Mouse (Mus musculus): ENCODE results near the gene Fgfr2. TPM values are rescaled to one million over a fixed set of nuclear protein-coding genes. Genes with fewer than 3 reads are reported as not detected.

The Fgfr2 gene
- polyA plus RNA-seq, 1 experiment: 59.9 TPM

DNA sequence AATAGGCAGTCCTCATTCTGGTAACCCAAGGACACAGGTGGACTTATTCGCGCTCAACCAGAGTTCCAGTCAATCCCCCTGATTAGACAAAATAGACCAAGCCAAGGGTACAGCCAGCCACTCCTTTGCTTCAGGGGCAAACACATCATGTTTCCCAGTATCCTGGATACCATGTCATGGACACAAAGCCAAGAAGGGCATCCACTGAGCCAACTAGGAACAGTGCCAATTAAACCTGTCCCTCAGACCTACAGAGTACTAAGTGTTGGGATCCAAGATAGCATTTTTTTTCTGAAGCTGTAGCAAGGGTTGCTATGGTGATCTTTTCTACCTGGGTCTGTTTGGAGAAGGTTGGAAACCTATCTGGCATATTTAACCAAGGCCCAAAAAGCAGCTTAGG lies 929.5 kb downstream of the Fgfr2 start:
- Histone ChIP-seq H3K27ac (ENCODE audit: insufficient read depth, low read length) (no peak overlapping the region), H3K4me1 (ENCODE audit: control insufficient read depth, insufficient read depth, low read length) (no peaks in the 10 kb centered on the region; the same call in 1 of the 2 replicates), H3K4me3 (ENCODE audit: insufficient read depth, low read length) (no peak overlapping the region)
- TF ChIP-seq CTCF (IDR thresholded peaks at IDR 0.05; ENCODE audit: borderline replicate concordance, insufficient read depth, low read length): no peak
- TF ChIP-seq POLR2A (IDR thresholded peaks at IDR 0.05; ENCODE audit: low read depth, low read length): no peak

DNA sequence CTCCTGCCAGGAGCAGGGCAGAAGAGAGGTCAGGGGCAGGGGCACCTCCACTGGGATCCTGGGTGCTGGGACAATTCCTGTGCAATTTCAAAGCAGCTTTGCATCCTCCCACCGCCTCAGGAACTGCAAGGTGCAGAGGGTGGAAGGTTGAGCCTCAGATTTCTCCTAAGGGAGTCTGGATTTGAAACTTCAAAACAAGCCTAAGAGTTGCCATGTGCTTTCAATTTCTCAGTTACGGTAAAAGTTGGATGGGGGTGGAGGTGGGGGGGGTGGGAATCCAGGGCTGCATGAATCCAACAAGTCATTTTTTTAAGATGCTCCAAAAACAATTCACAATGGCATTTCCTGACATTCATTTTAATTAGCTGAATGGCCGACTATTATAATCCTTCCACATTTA lies 935.7 kb downstream of the Fgfr2 start:
- H3K4me3 ChIP-seq (ENCODE audit: insufficient read depth, low read length): no peak overlapping the region
- no peak overlapping the region; the same call in 1 of the 2 replicates for H3K27ac ChIP-seq (ENCODE audit: insufficient read depth, low read length)
- TF ChIP-seq CTCF (IDR thresholded peaks at IDR 0.05; ENCODE audit: borderline replicate concordance, insufficient read depth, low read length) (no peak), POLR2A (IDR thresholded peaks at IDR 0.05; ENCODE audit: low read depth, low read length) (no peak)
- H3K4me1 ChIP-seq (ENCODE audit: control insufficient read depth, insufficient read depth, low read length): no peaks in the 10 kb centered on the region

GRCm38 (mm10) chr7:132183892-132184404 lies 939.2 kb downstream of the Fgfr2 start:
- Histone ChIP-seq H3K4me1 (ENCODE audit: control insufficient read depth, insufficient read depth, low read length) (no peaks in the 10 kb centered on the region), H3K27ac (ENCODE audit: insufficient read depth, low read length) (no peak overlapping the region), H3K4me3 (ENCODE audit: insufficient read depth, low read length) (no peak overlapping the region)
- TF ChIP-seq CTCF (IDR thresholded peaks at IDR 0.05; ENCODE audit: borderline replicate concordance, insufficient read depth, low read length) (no peak), POLR2A (IDR thresholded peaks at IDR 0.05; ENCODE audit: low read depth, low read length) (no peak)

GRCm38 (mm10) chr7:132181586-132182198 lies 941.5 kb downstream of the Fgfr2 start:
- no peak overlapping the region for H3K4me3 ChIP-seq (ENCODE audit: insufficient read depth, low read length)
- H3K4me1 ChIP-seq (ENCODE audit: control insufficient read depth, insufficient read depth, low read length): no peaks in the 10 kb centered on the region
- TF ChIP-seq CTCF (IDR thresholded peaks at IDR 0.05; ENCODE audit: borderline replicate concordance, insufficient read depth, low read length): no peak
- TF ChIP-seq POLR2A (IDR thresholded peaks at IDR 0.05; ENCODE audit: low read depth, low read length): no peak
- no peak overlapping the region for H3K27ac ChIP-seq (ENCODE audit: insufficient read depth, low read length)

DNA sequence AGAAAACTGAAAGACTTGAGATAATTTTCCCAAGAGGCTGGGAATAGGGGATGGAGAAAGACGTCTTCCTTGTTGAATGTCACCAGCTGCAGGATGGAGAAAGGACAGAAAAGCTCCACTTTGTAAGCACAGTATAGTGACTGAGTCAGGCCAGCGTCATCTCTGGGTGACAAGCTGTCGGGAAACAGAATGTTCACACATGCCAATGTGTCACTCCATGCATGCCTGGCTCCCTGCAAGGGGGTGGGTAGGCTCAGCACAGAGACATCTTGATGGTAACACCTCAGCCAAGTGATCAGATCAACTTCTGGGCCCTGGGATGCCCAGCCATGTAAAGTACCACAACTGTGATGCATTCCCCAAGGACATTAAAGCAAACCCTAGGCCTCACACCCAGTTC lies 942.1 kb downstream of the Fgfr2 start:
- no peak overlapping the region for H3K4me3 ChIP-seq (ENCODE audit: insufficient read depth, low read length)
- TF ChIP-seq POLR2A (IDR thresholded peaks at IDR 0.05; ENCODE audit: low read depth, low read length) (no peak), CTCF (IDR thresholded peaks at IDR 0.05; ENCODE audit: borderline replicate concordance, insufficient read depth, low read length) (no peak)
- no peak overlapping the region for H3K27ac ChIP-seq (ENCODE audit: insufficient read depth, low read length)
- no peaks in the 10 kb centered on the region for H3K4me1 ChIP-seq (ENCODE audit: control insufficient read depth, insufficient read depth, low read length)

GRCm38 (mm10) chr7:132179049-132179448 lies 944.1 kb downstream of the Fgfr2 start:
- Histone ChIP-seq H3K27ac (ENCODE audit: insufficient read depth, low read length) (no peak overlapping the region), H3K4me3 (ENCODE audit: insufficient read depth, low read length) (no peak overlapping the region), H3K4me1 (ENCODE audit: control insufficient read depth, insufficient read depth, low read length) (no peaks in the 10 kb centered on the region)
- TF ChIP-seq CTCF (IDR thresholded peaks at IDR 0.05; ENCODE audit: borderline replicate concordance, insufficient read depth, low read length) (no peak), POLR2A (IDR thresholded peaks at IDR 0.05; ENCODE audit: low read depth, low read length) (no peak)

GRCm38 (mm10) chr7:132174787-132175186 lies 948.4 kb downstream of the Fgfr2 start:
- Histone ChIP-seq H3K4me3 (ENCODE audit: insufficient read depth, low read length) (no peak overlapping the region), H3K4me1 (ENCODE audit: control insufficient read depth, insufficient read depth, low read length) (no peaks in the 10 kb centered on the region; the same call in 1 of the 2 replicates), H3K27ac (ENCODE audit: insufficient read depth, low read length) (no peak overlapping the region)
- TF ChIP-seq CTCF (IDR thresholded peaks at IDR 0.05; ENCODE audit: borderline replicate concordance, insufficient read depth, low read length) (no peak), POLR2A (IDR thresholded peaks at IDR 0.05; ENCODE audit: low read depth, low read length) (no peak)

- Histone ChIP-seq H3K27ac (ENCODE audit: insufficient read depth, low read length) (no peak overlapping the region), H3K4me1 (ENCODE audit: control insufficient read depth, insufficient read depth, low read length) (no peaks in the 10 kb centered on the region; the same call in 1 of the 2 replicates), H3K4me3 (ENCODE audit: insufficient read depth, low read length) (no peak overlapping the region)
- no peak for TF ChIP-seq CTCF (IDR thresholded peaks at IDR 0.05; ENCODE audit: borderline replicate concordance, insufficient read depth, low read length)
- TF ChIP-seq POLR2A (IDR thresholded peaks at IDR 0.05; ENCODE audit: low read depth, low read length): no peak
These were observed 948.9 kb downstream of the Fgfr2 start for GRCm38 (mm10) chr7:132174296-132174695.

DNA sequence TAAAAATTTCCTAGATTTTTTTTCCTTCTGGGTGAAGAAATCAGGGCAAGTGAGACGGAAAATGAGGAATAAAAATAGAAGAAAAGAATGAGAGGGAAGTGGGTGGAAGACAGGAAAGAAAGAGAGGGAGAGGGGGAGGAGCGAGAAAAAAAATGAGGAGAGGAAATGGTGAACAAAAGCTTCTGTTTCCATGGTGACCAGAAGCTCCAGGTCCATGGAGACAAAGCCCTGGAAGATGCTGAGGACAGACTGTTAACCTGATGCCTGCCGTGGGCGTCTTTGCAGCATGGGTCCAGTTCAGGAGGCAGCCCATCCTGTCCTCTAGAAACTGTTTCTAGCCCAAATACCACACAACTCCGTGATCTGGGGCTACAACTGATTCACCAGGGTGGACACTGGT lies 950.9 kb downstream of the Fgfr2 start:
- Histone ChIP-seq H3K4me3 (ENCODE audit: insufficient read depth, low read length) (no peak overlapping the region), H3K4me1 (ENCODE audit: control insufficient read depth, insufficient read depth, low read length) (no peaks in the 10 kb centered on the region; the same call in 1 of the 2 replicates), H3K27ac (ENCODE audit: insufficient read depth, low read length) (peak overlapping the region; percentile 29; the same call in 1 of the 2 replicates)
- TF ChIP-seq POLR2A (IDR thresholded peaks at IDR 0.05; ENCODE audit: low read depth, low read length) (no peak), CTCF (IDR thresholded peaks at IDR 0.05; ENCODE audit: borderline replicate concordance, insufficient read depth, low read length) (no peak)

DNA sequence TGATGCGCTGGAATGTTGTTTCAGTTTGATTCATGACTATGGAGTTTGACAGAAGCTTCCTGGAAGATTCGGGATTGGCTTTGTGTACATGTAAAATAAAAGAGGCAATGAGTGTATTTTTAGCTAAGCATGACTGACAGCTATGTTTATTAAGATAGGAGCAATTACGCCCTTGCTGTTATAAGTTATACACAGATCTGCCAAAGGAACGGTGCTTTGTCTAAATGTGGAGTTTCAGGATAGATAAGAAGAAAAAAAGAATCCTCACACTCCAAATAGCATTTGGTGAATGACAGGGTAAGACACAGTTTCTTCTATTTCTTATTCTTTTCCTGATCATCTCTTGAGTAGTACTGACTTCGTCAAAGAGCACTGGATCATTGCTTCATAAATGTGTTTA lies 951.4 kb downstream of the Fgfr2 start:
- Histone ChIP-seq H3K4me3 (ENCODE audit: insufficient read depth, low read length) (no peak overlapping the region), H3K27ac (ENCODE audit: insufficient read depth, low read length) (no peak overlapping the region), H3K4me1 (ENCODE audit: control insufficient read depth, insufficient read depth, low read length) (no peaks in the 10 kb centered on the region; the same call in 1 of the 2 replicates)
- TF ChIP-seq CTCF (IDR thresholded peaks at IDR 0.05; ENCODE audit: borderline replicate concordance, insufficient read depth, low read length) (no peak), POLR2A (IDR thresholded peaks at IDR 0.05; ENCODE audit: low read depth, low read length) (no peak)
